Mouse (Mus musculus): Measurements from ENCODE around the gene Ptpn6.

Gene Ptpn6

DNA sequence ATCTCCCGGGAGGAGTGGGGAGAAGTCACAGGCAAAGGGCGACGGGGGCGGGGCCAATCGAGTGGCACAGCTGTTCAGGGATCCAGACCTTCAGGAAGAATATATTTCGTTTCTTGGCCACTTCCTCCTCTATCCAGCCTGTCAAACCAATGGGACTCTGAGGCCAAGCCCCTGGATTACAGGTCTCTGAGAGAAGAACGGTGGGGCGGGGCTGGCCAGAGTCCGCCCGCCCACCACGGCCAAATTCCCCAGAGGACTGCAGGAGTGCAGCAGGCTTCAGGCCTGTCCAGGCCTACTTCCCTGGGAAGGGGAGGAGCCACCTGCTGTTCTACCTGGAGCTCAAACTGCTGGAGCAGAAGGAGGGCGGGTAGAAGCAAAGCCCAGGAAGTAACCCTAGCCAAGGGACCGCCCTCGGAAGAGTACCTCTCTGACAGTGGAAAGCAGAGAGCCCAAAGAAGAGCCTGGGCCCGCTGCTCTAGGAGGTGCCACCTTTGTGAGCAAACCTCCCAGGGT is at the start of gene Ptpn6:
Gene Ptpn6, minus strand, starts transcription at position 204 of the 513 bp plus-strand sequence.
- peak; percentile 92 for DNase-seq

GRCm38 (mm10) chr6:124787722-124788121 is 49.2 kb upstream of the Ptpn6 start:
- no peak for DNase-seq

DNA sequence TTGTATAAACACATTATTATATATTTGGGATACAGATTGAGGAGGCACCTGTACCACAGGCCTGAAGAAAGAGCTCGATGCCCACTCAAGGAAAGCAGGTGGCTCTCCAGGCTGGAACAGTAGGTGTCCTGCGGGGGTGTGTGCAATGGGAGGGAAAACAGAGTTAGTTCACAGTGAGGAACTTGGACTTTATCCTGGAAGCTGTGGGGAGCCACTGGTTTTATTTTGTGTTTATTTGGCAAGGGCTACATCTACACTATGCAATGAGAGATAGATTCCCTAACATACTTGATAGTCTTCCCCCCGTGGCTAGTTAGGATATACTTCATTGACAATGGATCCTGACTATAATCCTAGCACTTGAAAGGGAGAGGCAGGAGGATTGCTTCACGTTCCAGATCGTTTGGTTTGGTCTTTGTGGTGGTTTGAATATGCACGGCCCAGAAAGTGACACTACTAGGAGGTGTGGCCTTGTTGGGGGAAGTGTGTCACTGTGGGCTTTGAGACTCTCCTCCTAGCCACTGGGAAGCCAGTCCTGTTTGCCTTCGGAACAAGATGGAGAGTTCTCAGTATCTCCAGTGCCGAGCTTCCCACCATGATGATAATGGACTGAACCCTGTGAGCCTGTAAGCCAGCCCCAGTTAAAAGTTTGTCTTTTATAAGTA is 48.4 kb upstream of the Ptpn6 start:
- DNase-seq = no peak

- DNase-seq = peak; percentile 65
These were observed 43.9 kb upstream of the Ptpn6 start for GRCm38 (mm10) chr6:124782436-124782835.

- no peak for DNase-seq
These were observed 42.4 kb upstream of the Ptpn6 start for GRCm38 (mm10) chr6:124780917-124781316.

DNA sequence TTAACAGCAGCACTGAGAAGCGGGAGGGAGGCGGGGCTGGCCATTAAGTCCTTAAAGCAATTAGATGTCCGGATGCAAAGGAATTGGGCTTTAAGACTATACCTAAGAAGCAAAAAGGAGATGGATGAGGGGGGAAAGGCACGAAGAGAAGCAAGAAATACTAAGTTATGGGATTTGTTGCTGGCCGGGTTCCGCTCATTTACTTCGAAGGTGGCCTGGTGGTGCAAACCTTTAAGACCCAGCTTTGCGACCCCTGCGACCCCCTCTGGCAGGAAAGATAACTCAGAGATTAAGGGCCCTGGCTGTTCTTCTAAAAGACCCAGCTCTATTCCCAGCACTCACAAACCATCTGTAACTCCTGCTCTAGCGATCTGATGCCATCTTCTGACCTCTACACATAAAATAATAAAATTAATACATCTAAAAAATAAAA is 41.5 kb upstream of the Ptpn6 start:
- peak; percentile 50 for DNase-seq

GRCm38 (mm10) chr6:124779222-124779983 is 40.9 kb upstream of the Ptpn6 start, which contains the start of gene Lrrc23:
TSS of gene Lrrc23 (minus strand) at chr6:124779727.
- DNase-seq = peak; percentile 82

- DNase-seq = no peak
These were observed 32.0 kb upstream of the Ptpn6 start for GRCm38 (mm10) chr6:124770511-124770910.

- no peak for DNase-seq
These were observed 31.5 kb upstream of the Ptpn6 start for GRCm38 (mm10) chr6:124770013-124770412.

DNA sequence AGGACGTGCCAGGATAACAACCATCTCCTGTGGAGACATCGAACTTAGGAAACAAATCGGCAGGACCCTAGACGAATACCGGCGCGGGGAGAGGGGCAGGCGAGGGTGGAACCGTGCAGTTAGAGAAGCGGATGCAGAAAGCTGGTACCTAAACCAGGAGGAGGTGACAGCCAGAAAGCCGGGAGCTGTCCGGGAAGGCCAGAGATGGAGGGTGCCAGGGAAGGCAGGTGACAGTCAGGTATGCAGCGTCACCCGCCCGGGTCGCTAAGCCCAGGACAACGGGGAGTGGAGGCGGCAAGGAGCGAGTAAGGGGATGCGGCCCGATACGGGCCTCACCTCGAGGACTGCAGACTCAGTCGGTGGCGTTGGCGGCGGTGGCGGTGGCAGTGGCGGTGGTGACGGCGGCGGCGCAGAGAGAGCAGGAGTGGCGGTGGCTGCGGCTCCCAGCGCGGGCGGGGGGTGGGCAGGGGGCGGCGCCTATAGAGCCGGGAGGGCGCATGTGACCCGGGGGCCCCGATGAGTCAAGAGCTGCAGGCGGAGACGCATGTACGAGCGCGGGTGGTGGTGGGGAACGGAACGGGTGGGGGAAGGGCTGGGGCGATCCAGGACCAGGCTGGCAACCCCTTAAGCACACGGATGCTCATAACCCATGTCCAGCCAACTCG is 30.7 kb upstream of the Ptpn6 start, which contains the start of gene Eno2:
Gene Eno2, minus strand, starts transcription at position 573 of the 665 bp plus-strand sequence.
- DNase-seq = no peak

DNA sequence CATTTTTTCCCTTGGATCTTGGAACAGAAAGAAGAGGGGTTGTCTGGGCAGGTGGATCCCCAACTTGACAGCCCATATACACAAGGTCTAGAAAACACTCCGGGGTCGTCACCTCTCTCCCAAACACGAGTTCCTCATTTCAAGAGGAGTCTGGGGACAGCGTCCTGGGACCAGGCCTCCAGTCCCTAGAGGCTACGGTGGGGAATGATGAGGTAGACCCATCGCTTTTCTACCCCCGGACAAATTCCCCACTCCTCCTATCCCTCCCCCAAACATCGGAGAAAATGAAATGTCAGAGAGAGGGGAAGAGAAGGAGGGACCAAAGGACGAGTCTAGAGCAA is 30.2 kb upstream of the Ptpn6 start:
- DNase-seq = no peak

GRCm38 (mm10) chr6:124767920-124768703 is 29.6 kb upstream of the Ptpn6 start:
- DNase-seq = no peak

DNA sequence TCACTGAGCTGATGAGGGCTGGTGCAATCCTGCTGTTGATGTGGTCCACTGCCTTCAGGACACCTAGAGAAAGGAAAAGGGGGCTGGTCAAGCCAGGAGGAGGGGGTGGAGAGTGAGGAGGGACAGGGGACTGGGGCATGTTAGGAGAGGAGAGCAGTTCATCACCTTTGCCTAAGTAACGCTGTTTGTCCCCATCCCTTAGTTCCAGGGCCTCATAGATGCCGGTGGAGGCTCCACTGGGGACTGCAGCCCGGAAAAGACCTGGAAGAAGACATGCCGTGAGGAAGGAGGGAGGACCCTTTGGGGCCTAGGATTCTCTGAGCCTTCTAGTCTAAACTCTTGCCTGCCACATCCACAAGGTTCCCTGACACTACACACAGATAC is 29.0 kb upstream of the Ptpn6 start:
- DNase-seq = no peak

DNA sequence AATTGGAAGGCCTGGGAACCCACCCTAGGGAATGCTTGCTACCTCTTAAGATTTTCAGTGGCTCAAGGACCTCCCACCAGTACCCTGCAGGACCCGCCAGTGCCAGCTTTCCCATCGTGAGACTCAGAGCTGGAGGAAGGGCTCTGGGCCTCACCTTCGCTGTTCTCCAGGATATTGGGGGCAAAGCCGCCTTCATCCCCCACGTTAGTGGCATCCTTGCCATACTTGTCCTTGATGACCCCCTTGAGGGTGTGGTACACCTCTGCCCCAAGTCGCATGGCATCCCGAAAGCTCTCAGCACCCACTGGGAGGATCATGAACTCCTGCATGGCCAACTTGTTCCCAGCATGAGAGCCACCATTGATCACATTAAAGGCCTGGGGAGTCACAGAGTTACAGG is 27.4 kb upstream of the Ptpn6 start:
- no peak for DNase-seq

DNA sequence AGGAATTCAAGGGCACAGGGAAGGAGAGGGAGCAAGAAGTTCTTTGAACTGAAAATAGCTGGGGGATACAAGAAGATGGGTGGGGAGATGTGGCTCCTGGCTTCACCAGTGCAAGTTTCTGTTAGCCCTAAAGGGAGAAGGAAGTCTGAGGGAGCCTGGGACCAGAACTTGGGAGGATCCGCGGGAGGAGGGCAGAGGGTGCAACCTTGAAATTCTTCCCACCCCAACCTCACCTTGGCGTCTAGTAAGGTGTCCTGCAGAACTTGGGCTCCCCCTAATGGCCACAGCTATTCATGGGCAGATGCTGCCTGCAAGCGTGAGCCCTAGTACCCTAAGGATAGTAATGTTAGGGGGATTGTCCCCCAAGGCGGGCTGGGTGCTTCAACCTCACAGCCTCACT is 20.7 kb upstream of the Ptpn6 start:
- DNase-seq = peak; percentile 95

GRCm38 (mm10) chr6:124758849-124759232 is 20.3 kb upstream of the Ptpn6 start:
- DNase-seq = no peak

GRCm38 (mm10) chr6:124757909-124758848 is 19.7 kb upstream of the Ptpn6 start:
- peak; percentile 56 for DNase-seq

DNA sequence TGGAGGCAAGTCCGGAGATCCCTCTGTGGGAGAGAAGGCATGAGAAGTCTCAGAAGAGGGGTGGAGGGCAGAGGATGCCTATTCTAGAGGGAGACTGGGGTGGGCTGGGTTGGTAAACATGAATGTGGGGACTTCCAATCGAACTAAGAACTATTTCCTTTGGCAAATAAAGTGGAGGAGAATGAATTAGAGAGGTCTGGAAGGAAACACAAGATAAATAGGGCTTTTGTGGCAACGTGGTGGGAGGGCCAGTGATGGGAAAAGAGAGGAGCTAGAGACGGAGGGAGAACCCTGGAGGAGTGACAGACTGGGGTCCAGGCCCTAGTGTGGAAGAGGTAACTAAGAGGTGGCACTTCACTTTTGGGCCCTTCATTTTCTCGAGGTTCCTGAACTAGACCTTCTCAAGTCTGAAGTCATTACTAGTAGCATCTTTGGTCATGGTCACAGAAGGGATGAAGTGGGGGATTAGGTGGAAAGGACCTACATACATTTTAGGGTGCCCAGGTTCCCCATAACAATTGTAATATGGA is 18.9 kb upstream of the Ptpn6 start:
- no peak for DNase-seq

DNA sequence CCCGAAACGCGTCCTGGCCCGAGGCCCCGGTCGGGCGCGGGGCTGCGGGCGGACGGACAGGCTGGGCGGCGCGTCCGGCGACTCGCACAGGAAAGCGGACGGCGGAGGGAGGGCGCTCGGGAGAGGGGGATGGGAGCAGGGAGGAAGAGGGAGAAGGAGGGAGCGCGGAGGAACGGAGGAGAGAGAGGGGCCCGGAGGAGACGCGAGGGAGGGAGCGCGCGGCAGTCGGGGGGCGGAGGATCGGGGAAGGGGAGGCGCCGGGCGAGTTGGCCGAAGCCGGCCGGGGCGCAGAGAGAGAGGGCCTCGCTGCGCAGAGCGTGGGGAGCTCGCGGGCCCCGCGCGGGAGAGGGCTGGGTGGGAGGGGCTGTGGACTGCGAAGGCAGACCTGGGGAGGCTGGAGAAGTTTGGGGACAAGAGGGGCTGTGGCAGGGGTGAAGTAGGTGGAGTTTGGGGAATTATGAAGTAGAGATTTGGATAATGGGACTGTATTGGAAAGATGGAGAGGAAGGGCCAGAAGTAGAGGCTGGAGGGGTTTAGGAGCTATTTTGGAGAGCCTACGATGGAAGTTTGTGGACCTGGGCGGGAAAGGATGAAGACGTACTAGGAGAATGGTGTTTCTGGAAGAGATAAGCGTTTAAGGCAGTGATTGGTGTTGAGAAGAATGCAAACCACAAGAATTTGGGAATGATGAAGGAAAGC is 18.3 kb upstream of the Ptpn6 start:
- peak; percentile 85 for DNase-seq

GRCm38 (mm10) chr6:124755831-124756595 is 17.5 kb upstream of the Ptpn6 start, which contains the start of the genes Gm45234 and Atn1:
TSS of gene Gm45234 (minus strand) at chr6:124756021.
TSS of gene Atn1 (minus strand) at chr6:124756524.
- DNase-seq = peak; percentile 79
